Mouse (Mus musculus) forebrain, embryonic 11.5 days (tissue): ENCODE measurements at regions not wholly inside any gene's neighbourhood (a gene's known extent, or its start where the extent isn't known, plus 50 kb on each side); places are given as distances from the start of the nearest gene placed in this dataset.

Experiments used
- ATAC-seq: fragments of 200-750 bp; cut with Nextera tagmentation; replicated peaks from 2 replicates; pipeline ENCODE4 v1.8.0; 2017; ENCODE audit warnings: moderate TSS enrichment; ENCODE audit not compliant: low FRiP score
- DNase-seq: peaks from one replicate; pipeline ENCODE4 v3.0.0-alpha.2; 2017; ENCODE audit warnings: low spot score
- H3K27ac ChIP-seq: fragments of 300-500 bp; sonication (generic); 2 replicates; pipeline ENCODE4 v1.5.1; 2014; ENCODE audit warnings: low read depth, low read length
- H3K27me3 ChIP-seq: fragments of 300-500 bp; sonication (generic); 2 replicates; pipeline ENCODE4 v1.6.1; 2014; ENCODE audit warnings: mild to moderate bottlenecking, low read length, mixed read lengths; ENCODE audit not compliant: control insufficient read depth, insufficient read depth
- H3K36me3 ChIP-seq: fragments of 300-500 bp; sonication (generic); 2 replicates; pipeline ENCODE4 v1.6.1; 2014; ENCODE audit warnings: mild to moderate bottlenecking, low read length, moderate library complexity, mixed read lengths; ENCODE audit not compliant: control insufficient read depth, insufficient read depth
- H3K4me1 ChIP-seq: fragments of 300-500 bp; sonication (generic); replicated peaks from 2 replicates; pipeline ENCODE4 v1.6.1; 2014; ENCODE audit warnings: low read length, mixed read lengths; ENCODE audit not compliant: control insufficient read depth, insufficient read depth
- H3K4me2 ChIP-seq: fragments of 300-500 bp; sonication (generic); 2 replicates; pipeline ENCODE4 v1.6.1; 2014; ENCODE audit warnings: low read depth, mild to moderate bottlenecking, low read length, moderate library complexity, mixed read lengths; ENCODE audit not compliant: severe bottlenecking
- H3K4me3 ChIP-seq: fragments of 300-500 bp; sonication (generic); 2 replicates; pipeline ENCODE4 v1.5.1; 2014; ENCODE audit warnings: low read depth, low read length
- H3K9ac ChIP-seq: fragments of 300-500 bp; sonication (generic); 2 replicates; pipeline ENCODE4 v1.6.1; 2014; ENCODE audit warnings: low read length
- H3K9me3 ChIP-seq: fragments of 300-500 bp; sonication (generic); 2 replicates; pipeline ENCODE4 v1.6.1; 2016; ENCODE audit warnings: low read length, mixed read lengths; ENCODE audit not compliant: control insufficient read depth
- WGBS: fragments of 180-500 bp; shearing (Covaris S2); extraction: QIAGEN DNeasy Blood & Tissue Kit; methylation state at CpG from one replicate; pipeline ENCODE4 v1.1.7; 2014; 5-methylcytosine and 5-hydroxymethylcytosine counted together

DNA sequence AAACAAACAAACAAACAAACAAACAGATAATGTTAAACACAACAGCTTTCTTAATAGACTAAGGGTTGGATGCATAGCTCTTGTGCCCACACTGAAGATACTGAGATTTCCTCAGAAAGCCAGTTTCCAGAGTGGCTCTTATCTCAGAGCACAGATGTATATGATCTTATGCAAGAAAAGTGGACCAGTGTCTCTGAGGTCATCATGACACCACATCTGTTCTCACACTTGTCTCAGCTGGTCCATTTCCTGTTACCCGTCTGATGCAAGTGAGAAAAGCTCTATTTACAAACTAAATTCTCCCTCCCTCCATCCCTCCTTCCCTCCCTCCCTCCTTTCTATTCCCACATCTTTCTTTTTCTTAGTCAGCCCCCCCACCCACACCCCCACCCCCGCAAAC is 83.5 kb upstream of the Rab3gap2 start:
- H3K9ac ChIP-seq, result no peak overlapping the region
- WGBS, result 84% methylated on average over 2 of the region's 2 CpGs
- no peaks in the 10 kb centered on the region for H3K27me3 ChIP-seq
- H3K4me1 ChIP-seq, result no peaks in the 10 kb centered on the region
- no peak for DNase-seq
- H3K4me2 ChIP-seq, result no peak overlapping the region
- H3K27ac ChIP-seq, result no peak overlapping the region
- no peaks in the 10 kb centered on the region for H3K36me3 ChIP-seq
- no peaks in the 10 kb centered on the region for H3K9me3 ChIP-seq
- no peak for ATAC-seq
- H3K4me3 ChIP-seq, result no peak overlapping the region

DNA sequence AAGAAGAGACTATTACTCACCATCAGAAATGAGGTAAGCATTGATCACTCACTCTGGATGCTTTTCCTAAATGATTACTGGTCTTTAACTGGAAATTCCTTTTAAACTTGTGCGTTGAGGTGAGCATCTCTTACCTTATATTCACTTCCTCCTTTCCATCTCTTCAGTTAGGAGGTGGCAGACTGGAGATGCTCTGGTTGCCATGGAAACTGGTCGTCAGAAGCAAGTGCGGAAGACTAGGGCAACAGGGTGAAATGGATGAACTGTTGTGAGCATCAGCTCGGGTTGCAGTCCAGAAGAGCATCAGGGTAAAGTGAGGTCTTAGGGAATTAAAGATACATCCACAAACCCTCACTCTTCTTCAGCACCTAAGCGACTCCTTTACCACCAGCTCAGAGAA is 86.2 kb upstream of the Rab3gap2 start:
- ATAC-seq, result no peak
- DNase-seq, result no peak
- Histone ChIP-seq H3K4me1 (no peaks in the 10 kb centered on the region), H3K4me2 (no peak overlapping the region), H3K27ac (no peak overlapping the region), H3K36me3 (no peaks in the 10 kb centered on the region), H3K27me3 (no peaks in the 10 kb centered on the region), H3K9me3 (no peaks in the 10 kb centered on the region), H3K9ac (no peak overlapping the region), H3K4me3 (no peak overlapping the region)
- WGBS, result 66% methylated on average over 5 of the region's 5 CpGs

DNA sequence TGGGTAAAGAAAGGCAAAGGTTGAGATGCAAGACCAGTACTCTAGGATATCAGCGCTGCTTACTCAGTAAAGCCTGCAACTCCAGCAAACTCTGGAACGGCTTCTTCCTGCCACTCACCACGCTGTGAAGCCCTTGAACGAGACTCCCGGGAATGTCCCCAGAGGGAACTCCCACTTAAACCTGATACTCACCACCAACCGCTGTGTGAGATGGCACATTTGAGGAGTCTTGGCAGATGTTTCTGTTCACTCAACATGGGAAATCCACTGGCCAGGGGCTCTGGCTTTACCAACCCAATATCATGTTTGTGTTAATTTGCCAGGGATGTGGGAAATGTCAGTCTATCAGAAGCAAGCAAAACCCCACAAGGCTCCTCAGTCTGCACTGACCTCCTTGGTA is 90.2 kb upstream of the Rab3gap2 start:
- no peaks in the 10 kb centered on the region for H3K9me3 ChIP-seq
- ATAC-seq, result no peak

DNA sequence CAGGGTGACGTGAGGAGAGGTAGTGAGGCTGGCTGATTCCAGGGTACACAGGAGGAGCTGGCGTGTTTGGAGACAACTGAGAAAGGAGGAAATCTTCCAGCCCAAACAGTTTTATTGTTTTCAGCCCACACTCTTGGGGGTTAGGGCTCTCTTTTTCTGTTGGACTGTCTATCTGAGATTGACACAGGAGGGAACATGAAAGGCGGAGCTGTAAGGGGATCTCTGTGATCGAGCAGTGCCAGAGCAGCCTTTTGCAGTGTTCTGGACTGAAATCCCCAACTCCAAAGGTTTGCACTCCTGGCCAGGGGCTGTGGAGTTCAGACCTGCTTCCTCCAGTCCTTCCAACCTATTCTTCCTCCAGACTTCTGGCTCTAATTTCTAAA is 91.9 kb upstream of the Rab3gap2 start:
- no peak for ATAC-seq
- 84% methylated on average over 4 of the region's 4 CpGs for WGBS
- Histone ChIP-seq H3K4me3 (no peak overlapping the region), H3K9me3 (no peaks in the 10 kb centered on the region), H3K4me1 (no peaks in the 10 kb centered on the region), H3K27ac (no peak overlapping the region), H3K4me2 (no peak overlapping the region), H3K27me3 (no peaks in the 10 kb centered on the region), H3K36me3 (no peaks in the 10 kb centered on the region), H3K9ac (no peak overlapping the region)
- no peak for DNase-seq

More for the DNA sequence above, 90.2 kb upstream of the Rab3gap2 start:
- H3K27ac ChIP-seq, result no peak overlapping the region
- no peak overlapping the region for H3K9ac ChIP-seq
- H3K4me1 ChIP-seq, result no peaks in the 10 kb centered on the region
- H3K27me3 ChIP-seq, result no peaks in the 10 kb centered on the region
- no peaks in the 10 kb centered on the region for H3K36me3 ChIP-seq
- no peak overlapping the region for H3K4me2 ChIP-seq
- no peak for DNase-seq
- 87% methylated on average over 6 of the region's 6 CpGs for WGBS
- no peak overlapping the region for H3K4me3 ChIP-seq

DNA sequence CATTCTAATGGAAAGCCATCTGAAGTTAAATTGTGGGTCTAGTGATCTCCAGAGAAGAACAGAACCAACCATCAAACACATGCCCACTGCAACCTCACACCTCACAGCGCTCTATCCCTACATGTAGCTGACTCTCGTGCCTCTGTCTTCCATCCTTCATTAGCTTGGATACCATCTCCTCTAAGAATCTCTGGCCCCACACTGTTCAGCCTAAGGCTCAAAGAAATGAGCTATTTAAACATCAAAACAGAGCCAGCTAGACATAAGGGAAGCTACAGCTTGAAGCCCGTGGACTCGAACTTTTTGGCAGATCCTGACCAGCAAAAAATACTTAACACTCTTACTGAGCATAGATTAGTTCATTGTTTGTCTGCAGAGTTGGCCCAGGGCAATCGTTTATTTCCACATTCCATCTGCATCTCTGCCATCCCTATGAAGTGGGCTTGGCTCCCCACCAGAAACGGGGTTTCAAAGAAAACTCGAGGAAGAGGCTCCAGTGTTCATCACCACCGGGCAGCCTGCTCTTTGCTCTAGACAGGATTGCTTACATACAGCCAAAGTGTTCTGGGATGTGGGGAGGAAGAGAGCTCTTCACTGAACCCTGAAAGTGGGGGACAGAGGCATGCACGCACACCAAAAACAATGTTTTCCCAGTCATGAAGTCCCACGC is 92.4 kb upstream of the Rab3gap2 start:
- no peaks in the 10 kb centered on the region for H3K27me3 ChIP-seq
- no peak overlapping the region for H3K9ac ChIP-seq
- no peaks in the 10 kb centered on the region for H3K4me1 ChIP-seq
- no peaks in the 10 kb centered on the region for H3K9me3 ChIP-seq
- no peak for ATAC-seq
- no peak overlapping the region for H3K4me2 ChIP-seq
- WGBS, result 82% methylated on average over 10 of the region's 10 CpGs
- H3K27ac ChIP-seq, result no peak overlapping the region
- no peak for DNase-seq
- H3K36me3 ChIP-seq, result no peaks in the 10 kb centered on the region
- H3K4me3 ChIP-seq, result no peak overlapping the region

DNA sequence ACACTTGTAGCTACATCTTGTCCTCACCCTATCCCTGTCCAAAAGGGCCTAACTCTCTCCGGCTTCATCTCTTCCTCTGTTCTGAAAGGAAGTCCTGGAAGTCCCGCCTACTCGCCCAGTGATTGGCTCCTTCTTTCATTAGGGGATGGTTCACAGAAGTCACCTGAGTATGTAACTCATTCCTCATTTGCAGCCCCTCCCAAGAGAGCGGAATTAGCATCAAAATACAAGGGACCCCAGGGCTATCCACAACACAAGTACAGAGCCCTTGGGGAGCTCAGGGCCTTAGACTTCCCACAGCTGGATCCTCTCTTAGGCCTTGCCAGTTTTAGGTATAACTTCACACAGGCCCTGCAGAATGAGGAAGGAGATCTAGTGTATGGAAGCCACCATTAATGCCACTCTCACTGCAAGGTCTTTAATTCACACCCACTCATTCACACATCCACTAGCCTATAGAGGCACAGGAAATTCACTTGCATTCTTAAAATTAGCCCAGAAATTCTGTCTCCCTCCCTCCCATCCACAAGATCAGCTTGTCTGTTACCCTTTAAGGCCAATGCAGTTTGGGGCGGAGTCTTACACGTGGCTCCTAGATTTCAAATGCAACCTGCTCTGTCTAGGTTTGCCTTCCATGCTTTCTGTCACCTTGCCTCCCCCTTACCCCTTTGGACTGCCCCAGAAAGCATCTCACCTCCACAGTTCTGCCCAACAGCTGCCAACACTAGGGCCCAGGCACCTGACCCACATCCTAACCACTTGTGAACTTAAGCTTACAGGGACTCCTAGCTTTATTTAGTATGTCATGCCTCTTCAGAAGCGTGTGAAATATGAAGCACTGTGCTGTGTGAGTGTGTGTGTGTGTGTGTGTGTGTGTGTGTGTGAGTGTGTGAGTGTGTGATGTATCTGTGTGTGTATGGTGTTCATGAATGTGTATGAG is 98.7 kb upstream of the Rab3gap2 start:
- DNase-seq, result no peak
- ATAC-seq, result peak; percentile 79

DNA sequence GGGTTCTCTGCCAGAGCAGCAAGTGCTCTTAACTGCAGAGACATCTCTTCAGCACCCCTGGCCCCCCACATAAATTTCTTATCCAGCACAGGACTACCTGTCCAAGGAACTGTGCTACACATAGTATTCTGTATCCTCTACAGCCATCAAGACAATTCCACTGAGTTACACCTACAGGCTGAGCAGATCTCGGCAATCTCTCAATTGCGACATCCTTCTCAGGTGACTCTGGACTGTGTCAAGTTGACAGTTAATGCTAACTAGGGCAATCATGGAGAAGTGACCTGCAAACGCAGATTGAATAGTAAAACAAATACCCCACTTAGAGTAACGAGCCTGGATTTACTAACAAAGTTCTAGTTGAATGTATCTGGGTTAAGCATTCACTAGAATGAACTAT is 100.1 kb upstream of the Rab3gap2 start:
- DNase-seq (no peak), ATAC-seq (no peak)
- Histone ChIP-seq H3K4me3 (no peak overlapping the region), H3K36me3 (no peaks in the 10 kb centered on the region), H3K27me3 (no peaks in the 10 kb centered on the region), H3K4me1 (peaks cover 5% of the 10 kb centered on the region; the same call in 1 of the 2 replicates), H3K4me2 (no peak overlapping the region), H3K27ac (no peak overlapping the region), H3K9ac (no peak overlapping the region), H3K9me3 (no peaks in the 10 kb centered on the region)
- WGBS, result 91% methylated on average over 4 of the region's 4 CpGs

More for the DNA sequence above, 98.7 kb upstream of the Rab3gap2 start:
- Histone ChIP-seq H3K27me3 (no peaks in the 10 kb centered on the region), H3K4me2 (no peak overlapping the region), H3K27ac (no peak overlapping the region), H3K9me3 (no peaks in the 10 kb centered on the region), H3K36me3 (no peaks in the 10 kb centered on the region), H3K9ac (no peak overlapping the region), H3K4me3 (no peak overlapping the region), H3K4me1 (no peaks in the 10 kb centered on the region)
- WGBS, result 31% methylated on average over 7 of the region's 7 CpGs

DNA sequence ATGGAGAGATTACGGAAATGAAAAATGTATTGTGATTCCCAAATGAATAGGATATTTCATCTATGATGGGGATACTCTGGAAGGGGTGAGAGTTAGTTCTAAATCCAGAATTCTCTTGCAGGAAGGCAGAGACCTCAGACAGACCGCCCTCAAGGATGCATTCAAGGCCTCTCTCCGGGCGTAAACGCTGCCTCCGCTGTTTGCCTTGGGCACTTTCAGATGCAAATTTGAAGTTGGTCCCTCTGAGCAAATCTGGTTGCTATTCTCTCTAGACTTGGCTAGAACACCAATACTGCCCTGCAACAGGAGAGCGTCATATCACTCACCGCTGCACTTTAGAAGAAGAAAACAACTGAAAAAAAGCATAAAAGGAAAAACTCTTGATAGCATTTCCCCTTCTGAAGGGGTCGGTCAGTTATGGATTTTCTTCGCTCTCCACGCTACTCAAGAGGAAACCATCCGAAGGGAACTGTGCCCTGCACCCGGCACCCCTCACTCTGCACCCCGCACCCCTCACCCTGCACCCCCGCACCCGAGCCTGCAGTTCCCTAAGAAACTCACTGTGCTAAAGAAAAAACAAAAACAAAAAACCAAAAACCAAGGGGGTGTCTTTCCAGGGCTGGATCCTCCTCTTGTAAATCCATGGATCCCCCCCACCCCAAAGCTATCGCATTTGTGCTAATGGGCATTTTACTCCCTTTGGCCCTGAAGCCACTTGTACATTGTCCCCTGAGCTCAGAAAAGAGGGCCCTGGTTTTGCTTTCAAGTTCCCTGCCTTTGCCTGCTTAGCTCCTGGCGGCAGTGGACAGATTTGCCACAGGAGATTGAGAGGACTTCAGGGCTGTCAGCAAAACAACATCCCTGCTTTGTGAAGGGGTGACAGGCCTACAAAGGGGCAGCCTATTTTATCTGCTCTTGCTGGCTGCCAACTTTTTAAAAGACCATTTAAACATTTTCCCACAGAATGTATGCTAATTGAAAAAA is 99.9 kb upstream of the Mark1 start:
- peak overlapping the region; percentile 32; the same call in 1 of the 2 replicates for H3K4me2 ChIP-seq
- no peaks in the 10 kb centered on the region for H3K27me3 ChIP-seq
- DNase-seq, result peak; percentile 58
- H3K9ac ChIP-seq, result peak overlapping the region; percentile 27; the same call in 1 of the 2 replicates
- peaks cover 7% of the 10 kb centered on the region; the same call in 1 of the 2 replicates for H3K4me1 ChIP-seq
- WGBS, result 10% methylated on average over 18 of the region's 18 CpGs
- ATAC-seq, result peak; percentile 69
- H3K36me3 ChIP-seq, result no peaks in the 10 kb centered on the region
- no peak overlapping the region for H3K4me3 ChIP-seq
- peak overlapping the region; percentile 72 for H3K27ac ChIP-seq
- H3K9me3 ChIP-seq, result no peaks in the 10 kb centered on the region
